Mouse (Mus musculus) small intestine, adult 2 months (tissue): ENCODE data around the gene Kcna1.

Source experiments
- CTCF ChIP-seq: fragments of 200-500 bp; IDR thresholded peaks from 2 replicates; pipeline ENCODE4 v1.5.1; 2012; ENCODE audit warnings: low read depth, mild to moderate bottlenecking, control low read depth, inconsistent platforms, low read length, moderate library complexity, mixed read lengths; ENCODE audit not compliant: insufficient replicate concordance, insufficient read length; ENCODE audit errors: extremely low read depth
- POLR2A ChIP-seq: fragments of 200-500 bp; IDR thresholded peaks from 2 replicates; pipeline ENCODE4 v1.6.1; 2012; ENCODE audit warnings: low read depth, mild to moderate bottlenecking, control low read depth, inconsistent platforms, low read length, moderate library complexity

DNA sequence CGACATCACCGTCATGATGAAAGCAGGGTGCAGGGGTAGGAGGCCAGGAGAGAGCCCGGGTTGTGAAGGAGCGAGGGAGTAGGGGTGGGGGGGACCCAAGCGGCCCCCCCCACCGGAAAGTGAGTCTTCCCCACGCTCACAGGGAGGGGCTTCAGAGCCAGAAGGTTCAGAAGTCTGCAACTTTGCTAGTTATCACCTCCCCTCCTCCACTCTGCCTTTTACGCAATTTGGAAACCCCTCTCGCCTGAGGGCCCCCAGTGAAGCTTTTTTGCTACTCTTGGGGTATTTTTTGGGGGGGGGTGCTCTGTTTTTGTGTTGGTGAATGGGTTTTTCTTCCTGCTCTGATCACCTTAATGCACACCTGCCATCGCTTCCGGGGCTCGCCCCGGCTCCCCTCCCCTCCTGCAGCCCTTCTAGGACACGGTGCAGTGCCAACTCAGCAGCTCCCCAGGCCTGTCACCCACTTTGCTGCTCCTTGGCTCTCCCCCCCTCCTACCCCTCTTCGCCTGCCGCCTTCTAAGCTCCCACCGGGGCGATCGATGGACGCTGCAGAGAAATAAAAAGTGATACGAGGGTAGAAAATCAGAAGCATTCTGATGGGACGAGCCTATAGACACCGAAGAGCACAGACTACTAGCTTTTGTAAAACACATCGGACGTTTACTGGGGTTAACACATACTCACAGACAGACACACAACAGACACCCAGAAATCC is 2.7 kb downstream of the Kcna1 start:
- no peak for TF ChIP-seq CTCF
- no peak for TF ChIP-seq POLR2A
